Mouse (Mus musculus): Measurements from ENCODE around the gene Olfr1353.
"Not testable (repeated sequence)": the region's sequence is repeated elsewhere in the genome, so short reads cannot be mapped to it uniquely, and the experiment has no call there.

Gene Olfr1353

DNA sequence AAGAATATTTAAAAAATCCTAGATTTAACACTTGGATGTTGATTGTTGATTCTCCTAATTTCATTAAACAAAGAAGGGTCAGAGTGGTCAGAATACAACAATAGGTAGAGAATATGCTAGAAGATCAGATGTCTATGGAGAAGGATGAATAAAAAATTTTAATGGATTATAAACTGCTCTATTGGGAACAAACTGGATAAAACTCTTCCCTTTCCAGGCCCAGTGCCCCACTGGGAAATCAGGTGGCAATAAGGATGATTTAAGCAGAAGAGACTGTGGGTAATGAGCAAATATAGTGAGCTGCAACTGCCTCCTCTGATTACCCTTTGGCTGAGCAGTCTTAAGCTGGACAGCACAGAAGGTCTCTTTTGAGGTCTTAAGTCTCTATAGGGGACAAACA, at the start of gene Olfr1353:
Olfr1353 (plus strand) TSS at position 301 of the 400 bp plus-strand sequence.
- not testable (repeated sequence) for ATAC-seq (ENCODE audit: insufficient number of reproducible peaks, low FRiP score, low TSS enrichment)

DNA sequence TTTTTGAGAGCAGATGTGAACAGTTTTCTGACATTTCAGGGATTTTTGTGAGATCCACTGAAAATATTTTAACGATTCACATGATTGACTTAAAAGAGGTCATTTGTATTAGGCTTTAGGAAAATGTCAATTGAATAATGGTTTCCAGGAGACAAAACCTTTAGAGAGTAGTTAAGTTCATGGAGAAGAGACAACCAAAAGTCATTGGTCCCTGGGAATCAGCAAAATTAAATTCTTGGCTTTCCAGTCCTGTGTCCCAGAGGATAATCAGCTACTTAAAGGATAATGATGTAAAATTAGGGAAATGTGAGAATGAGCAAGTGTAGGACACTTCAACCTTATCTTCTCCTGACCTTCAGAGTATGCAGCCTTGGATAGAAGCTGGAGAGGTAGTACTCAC, 12.8 kb upstream of the Olfr1353 start, which contains the start of gene Olfr8:
Olfr8 (plus strand) TSS at position 301 of the 400 bp plus-strand sequence.
- ATAC-seq (ENCODE audit: insufficient number of reproducible peaks, low FRiP score, low TSS enrichment), result not testable (repeated sequence)

DNA sequence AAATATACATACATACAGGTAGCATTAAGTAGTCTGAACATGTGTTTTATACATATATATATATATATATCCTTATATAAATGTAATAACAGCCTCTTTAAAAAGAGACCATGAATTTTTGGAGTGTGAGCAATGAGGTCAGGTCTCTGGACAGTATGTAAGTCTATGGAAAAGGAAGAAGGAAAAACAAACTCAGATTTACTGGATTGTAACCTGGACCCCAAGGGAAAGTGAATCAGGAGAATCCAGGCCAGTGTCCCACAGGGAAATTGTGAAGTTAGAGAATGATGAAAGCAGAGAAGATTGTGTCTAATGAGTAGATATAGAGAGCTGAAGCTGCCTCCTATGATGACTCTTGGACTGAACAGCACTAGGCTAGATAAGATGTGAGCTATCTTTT, 17.6 kb downstream of the Olfr1353 start, which contains the start of gene Olfr1352:
Olfr1352 (plus strand) TSS at position 301 of the 400 bp plus-strand sequence.
- ATAC-seq (ENCODE audit: insufficient number of reproducible peaks, low FRiP score, low TSS enrichment), result no peak

DNA sequence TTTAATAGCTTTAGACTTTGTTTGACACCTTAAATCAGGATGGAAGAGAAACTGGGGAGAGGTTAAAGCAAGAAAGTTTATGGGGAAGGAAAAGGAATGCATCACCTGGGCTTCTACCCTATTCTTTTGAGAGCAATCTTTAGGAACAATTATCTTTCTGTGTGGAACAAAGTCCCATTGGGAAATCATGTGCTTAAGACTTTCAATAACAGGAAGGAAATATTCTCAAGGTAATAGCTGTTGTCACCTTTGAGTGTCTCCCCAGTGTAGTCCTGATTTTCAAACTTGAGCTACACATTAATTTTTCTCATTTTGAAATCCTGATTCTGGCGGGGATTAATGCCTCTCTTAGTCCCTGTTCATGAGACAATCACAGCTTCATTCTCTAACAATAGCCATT, 49.1 kb downstream of the Olfr1353 start, which contains the start of gene Olfr1351:
Olfr1351 (plus strand) TSS at position 301 of the 400 bp plus-strand sequence.
- ATAC-seq (ENCODE audit: insufficient number of reproducible peaks, low FRiP score, low TSS enrichment), result no peak
